24 mouse cellular contexts compared by ENCODE assay signal in genomic region chr1:187322505-187323208, GRCm38 (mm10).
A peak's percentile ranks its signal among the peaks of the same experiment; 100 is the strongest.
DNase-seq lines count a peak whose midpoint lies in the region; ATAC-seq lines count a peak whose summit lies in the region.
"Had no signal": no experiment of that assay in that cellular context is flagged by ENCODE, and none has a peak within 500 bp of the region (broad histone marks: within the 10 kb centered on the region; RNA-seq: fewer than 3 reads in every experiment).

No protein-coding gene starts in this region.

- H3K27ac ChIP-seq in hindbrain, embryonic 13.5 days, result no peak overlapping the region
- H3K27ac ChIP-seq: embryonic facial prominence, embryonic 10.5 days; forebrain, embryonic 15.5 days; heart, embryonic 10.5 days; hindbrain, embryonic 10.5 days; hindbrain, postnatal 0 days; layer of hippocampus, adult 2 months; limb, embryonic 15.5 days had no signal

- no peaks in the 10 kb centered on the region for H3K9me3 ChIP-seq in hindbrain, embryonic 13.5 days
- H3K9me3 ChIP-seq: embryonic facial prominence, embryonic 10.5 days; forebrain, embryonic 15.5 days; heart, embryonic 10.5 days; hindbrain, embryonic 10.5 days; limb, embryonic 15.5 days had no signal

- H3K9ac ChIP-seq in hindbrain, embryonic 13.5 days, result no peak overlapping the region
- H3K9ac ChIP-seq: forebrain, embryonic 15.5 days; limb, embryonic 15.5 days had no signal

- peak; percentile 69 for ATAC-seq in CD4-positive, CD25-positive, alpha-beta regulatory T cell, adult 4 months
- peak; percentile 50 for ATAC-seq in inflammation-experienced regulatory T-cells, adult 6 months
- no peak for ATAC-seq in hindbrain, embryonic 13.5 days (ENCODE audit: low FRiP score)
- ATAC-seq: forebrain, embryonic 15.5 days; hindbrain, postnatal 0 days; midbrain, embryonic 16.5 days had no signal

- DNase-seq in A20 (ENCODE audit: low read depth, low spot score), result peak; percentile 60
- peak; percentile 23 for DNase-seq in naive thymus-derived CD4-positive, alpha-beta T cell, adult 2 months (ENCODE audit: low read depth)
- no peak for DNase-seq in spleen, adult 18-20 months
- DNase-seq in right cerebral cortex, postnatal 25 days, result no peak
- DNase-seq: adrenal gland, adult 2 months; B cell, adult 2 months; cerebellum, adult 11 months; cerebellum, postnatal 10 days; kidney, adult 9 months; kidney, postnatal 14 days; left cerebral cortex, postnatal 4 days; lung, postnatal 4 days had no signal

- H3K36me3 ChIP-seq in hindbrain, embryonic 13.5 days, result no peaks in the 10 kb centered on the region; the same call in 1 of the 2 replicates
- H3K36me3 ChIP-seq: forebrain, embryonic 15.5 days had no signal

- no peak overlapping the region for H3K4me3 ChIP-seq in hindbrain, embryonic 13.5 days
- H3K4me3 ChIP-seq: embryonic facial prominence, embryonic 10.5 days; forebrain, embryonic 15.5 days; heart, embryonic 10.5 days; hindbrain, embryonic 10.5 days; layer of hippocampus, adult 2 months; limb, embryonic 15.5 days; myocyte had no signal

- 91% methylated on average over 8 of the region's 8 CpGs for WGBS in hindbrain, embryonic 13.5 days

- H3K4me1 ChIP-seq in hindbrain, embryonic 13.5 days (replicated peaks), result no peaks in the 10 kb centered on the region
- H3K4me1 ChIP-seq: embryonic facial prominence, embryonic 10.5 days; hindbrain, embryonic 10.5 days; limb, embryonic 15.5 days had no signal

- no peaks in the 10 kb centered on the region for H3K27me3 ChIP-seq in hindbrain, embryonic 13.5 days
- H3K27me3 ChIP-seq: forebrain, embryonic 15.5 days; limb, embryonic 15.5 days had no signal

- no peak overlapping the region for H3K4me2 ChIP-seq in hindbrain, embryonic 13.5 days
- H3K4me2 ChIP-seq: forebrain, embryonic 15.5 days; limb, embryonic 15.5 days had no signal

Comparison
In these comparisons a context has a peak if more than half of its experiments do, and no peak if none do; other contexts are left out.
1. DNase-seq: peak in A20 (single experiment) and naive thymus-derived CD4-positive, alpha-beta T cell, adult 2 months (single experiment); none in spleen, adult 18-20 months (0 of 2) and right cerebral cortex, postnatal 25 days (single experiment).